Mouse (Mus musculus) midbrain, embryonic 15.5 days (tissue): ENCODE results near the gene Olfm1. TPM values are rescaled to one million over a fixed set of nuclear protein-coding genes. Genes with fewer than 3 reads are reported as not detected.

ENCODE experiments used
- ATAC-seq: fragments of 200-750 bp; cut with Nextera tagmentation; replicated peaks from 2 replicates; pipeline ENCODE4 v1.8.0; 2017; ENCODE audit warnings: moderate TSS enrichment
- H3K27ac ChIP-seq: fragments of 300-500 bp; sonication (generic); 2 replicates; pipeline ENCODE4 v1.5.1; 2015; ENCODE audit warnings: mild to moderate bottlenecking, inconsistent platforms
- H3K27me3 ChIP-seq: fragments of 300-500 bp; sonication (generic); replicated peaks from 2 replicates; pipeline ENCODE4 v1.6.1; 2015; ENCODE audit warnings: inconsistent platforms
- H3K36me3 ChIP-seq: fragments of 300-500 bp; sonication (generic); replicated peaks from 2 replicates; pipeline ENCODE4 v1.6.1; 2015; ENCODE audit warnings: inconsistent platforms
- H3K4me1 ChIP-seq: fragments of 300-500 bp; sonication (generic); 2 replicates; pipeline ENCODE4 v1.6.1; 2015; ENCODE audit warnings: inconsistent platforms
- H3K4me2 ChIP-seq: fragments of 300-500 bp; sonication (generic); 2 replicates; pipeline ENCODE4 v1.6.1; 2015; ENCODE audit warnings: inconsistent platforms, mild to moderate bottlenecking, moderate library complexity
- H3K4me3 ChIP-seq: fragments of 300-500 bp; sonication (generic); 2 replicates; pipeline ENCODE4 v1.5.1; 2015; ENCODE audit warnings: mild to moderate bottlenecking, inconsistent platforms
- H3K9ac ChIP-seq: fragments of 300-500 bp; sonication (generic); 2 replicates; pipeline ENCODE4 v1.6.1; 2015; ENCODE audit warnings: mild to moderate bottlenecking, inconsistent platforms
- H3K9me3 ChIP-seq: fragments of 300-500 bp; sonication (generic); 2 replicates; pipeline ENCODE4 v1.6.1; 2016; ENCODE audit warnings: inconsistent platforms
- WGBS: fragments of 180-500 bp; shearing (Covaris S2); methylation state at CpG from one replicate; pipeline ENCODE4 v1.1.7; 2015; ENCODE audit warnings: mixed read lengths; 5-methylcytosine and 5-hydroxymethylcytosine counted together
- polyA plus RNA-seq: library from polyadenylated mRNA; unstranded; fragments of >200 nt; fragmentation: Nextera tagmentation; extraction: Ambion mirVana; gene quantifications from 2 replicates; pipeline ENCODE4 v1.2.1, GENCODE M21; 2015

Gene Olfm1
- polyA plus RNA-seq, 1 experiment from 2014 or later = 322 TPM

DNA sequence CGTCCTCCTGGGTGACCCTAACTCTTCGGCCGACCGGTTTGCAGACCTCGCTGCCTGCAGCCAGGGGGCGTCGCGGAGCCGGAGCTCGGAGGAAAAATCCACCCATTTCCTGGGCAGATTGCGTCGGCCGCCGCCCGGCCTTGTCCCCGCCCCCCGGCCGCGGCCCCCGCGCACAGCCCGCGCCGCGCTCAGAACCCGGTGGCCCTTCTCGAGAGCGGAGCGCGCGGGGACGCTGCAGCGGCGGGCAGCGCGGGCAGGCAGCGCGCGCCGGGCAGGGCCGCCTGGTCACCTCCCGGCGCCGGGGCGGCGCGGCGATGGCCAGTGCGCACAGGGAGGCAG is 12.6 kb downstream of the Olfm1 start:
- peak overlapping the region; percentile 72 for H3K27ac ChIP-seq
- no peaks in the 10 kb centered on the region for H3K27me3 ChIP-seq
- H3K4me3 ChIP-seq = peak overlapping the region; percentile 57
- peak; percentile 72 for ATAC-seq
- peak overlapping the region; percentile 95 for H3K4me2 ChIP-seq
- H3K4me1 ChIP-seq = peaks cover 56% of the 10 kb centered on the region
- H3K9me3 ChIP-seq = no peaks in the 10 kb centered on the region
- no peaks in the 10 kb centered on the region for H3K36me3 ChIP-seq
- under 1% methylated on average over 43 of the region's 49 CpGs for whole genome bisulfite sequencing
- peak overlapping the region; percentile 84 for H3K9ac ChIP-seq

DNA sequence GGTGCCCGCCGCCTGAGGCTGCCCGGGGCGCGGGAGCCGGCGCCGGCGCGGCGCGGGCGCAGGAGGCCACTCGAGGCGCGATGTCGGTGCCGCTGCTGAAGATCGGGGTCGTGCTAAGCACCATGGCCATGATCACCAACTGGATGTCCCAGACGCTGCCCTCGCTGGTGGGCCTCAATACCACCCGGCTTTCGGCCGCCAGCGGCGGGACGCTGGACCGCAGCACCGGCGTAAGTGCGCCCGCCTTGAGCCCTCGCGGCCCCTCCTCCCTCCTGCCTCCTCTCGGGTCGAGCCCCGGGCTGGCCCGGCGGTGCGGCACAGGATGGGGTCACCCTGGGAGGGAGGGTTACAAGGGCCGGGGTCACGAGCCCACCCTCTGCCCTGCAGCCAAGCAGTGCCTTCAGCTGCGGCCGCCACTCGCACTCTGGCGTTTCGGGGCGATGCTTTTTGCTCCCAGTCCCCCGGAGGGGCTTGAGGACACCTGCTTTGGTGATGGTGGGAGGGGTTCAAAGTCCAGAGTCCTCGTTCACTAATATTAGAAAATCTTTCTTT is 13.2 kb downstream of the Olfm1 start:
- peak; percentile 12; the same call in 1 of the 2 replicates for ATAC-seq
- Histone ChIP-seq H3K4me2 (peak overlapping the region; percentile 95), H3K4me3 (peak overlapping the region; percentile 57), H3K36me3 (no peaks in the 10 kb centered on the region), H3K27me3 (no peaks in the 10 kb centered on the region), H3K9ac (peak overlapping the region; percentile 84), H3K27ac (peak overlapping the region; percentile 72), H3K9me3 (no peaks in the 10 kb centered on the region), H3K4me1 (peaks cover 61% of the 10 kb centered on the region)
- under 1% methylated on average over 46 of the region's 51 CpGs for WGBS

DNA sequence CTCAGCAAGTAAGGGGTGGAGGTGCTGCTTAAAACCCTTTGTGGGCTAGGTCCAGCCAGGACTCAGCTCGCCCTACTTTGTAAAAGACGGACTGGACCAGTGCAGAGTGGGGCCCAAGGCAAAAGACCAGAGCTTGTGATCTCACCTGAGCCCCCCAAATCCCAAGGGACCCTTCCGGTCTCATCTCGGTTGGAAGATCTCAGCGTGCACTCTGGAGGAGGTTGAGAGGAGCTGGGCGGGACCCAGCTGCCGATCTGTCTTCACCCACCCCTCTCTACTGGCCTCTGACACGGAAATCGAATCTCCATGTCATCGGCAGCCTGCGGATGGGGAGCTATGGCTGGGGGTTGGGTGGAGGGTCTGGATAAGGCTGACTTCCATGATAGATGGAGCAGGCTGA is 13.7 kb downstream of the Olfm1 start:
- Histone ChIP-seq H3K9me3 (no peaks in the 10 kb centered on the region), H3K4me1 (peaks cover 67% of the 10 kb centered on the region), H3K9ac (peak overlapping the region; percentile 84), H3K27me3 (no peaks in the 10 kb centered on the region), H3K27ac (no peak overlapping the region), H3K4me2 (peak overlapping the region; percentile 95), H3K36me3 (no peaks in the 10 kb centered on the region), H3K4me3 (peak overlapping the region; percentile 57)
- no peak for ATAC-seq
- WGBS = 19% methylated on average over 11 of the region's 11 CpGs

DNA sequence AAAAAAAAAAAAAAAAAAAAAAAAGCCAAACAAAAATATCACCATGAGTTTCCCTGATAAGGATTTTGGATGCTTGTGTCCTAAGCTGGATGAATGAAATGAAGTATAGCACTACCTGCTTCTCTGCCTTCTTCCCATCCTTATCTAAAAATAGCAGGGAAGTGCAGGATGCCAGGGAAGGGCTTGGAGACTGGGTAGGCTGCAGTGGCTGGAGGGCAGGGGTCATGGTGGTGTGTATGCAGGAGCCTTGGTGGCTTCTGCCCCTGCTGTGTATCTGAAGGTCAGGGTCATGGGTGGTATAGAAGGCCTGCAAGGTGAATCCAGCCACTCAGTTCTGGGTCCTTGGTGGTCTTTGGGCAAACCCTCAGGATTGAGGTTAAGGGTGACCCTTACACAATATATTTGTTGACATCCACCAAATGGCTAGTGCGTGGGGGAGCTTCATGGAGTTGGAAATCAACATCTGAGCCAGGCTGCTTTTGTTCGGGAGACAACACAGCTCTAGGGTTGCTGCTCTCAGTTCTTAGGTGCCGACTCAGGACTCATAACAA is 14.5 kb downstream of the Olfm1 start:
- Histone ChIP-seq H3K36me3 (no peaks in the 10 kb centered on the region), H3K27ac (no peak overlapping the region), H3K4me3 (peak overlapping the region; percentile 57; the same call in 1 of the 2 replicates), H3K27me3 (no peaks in the 10 kb centered on the region), H3K4me2 (peak overlapping the region; percentile 95), H3K9me3 (no peaks in the 10 kb centered on the region), H3K4me1 (peaks cover 75% of the 10 kb centered on the region), H3K9ac (0 out of 2 replicates have a peak overlapping the region, but pooled peaks have one; percentile 7)
- ATAC-seq = no peak
- 69% methylated on average over 3 of the region's 3 CpGs for WGBS

DNA sequence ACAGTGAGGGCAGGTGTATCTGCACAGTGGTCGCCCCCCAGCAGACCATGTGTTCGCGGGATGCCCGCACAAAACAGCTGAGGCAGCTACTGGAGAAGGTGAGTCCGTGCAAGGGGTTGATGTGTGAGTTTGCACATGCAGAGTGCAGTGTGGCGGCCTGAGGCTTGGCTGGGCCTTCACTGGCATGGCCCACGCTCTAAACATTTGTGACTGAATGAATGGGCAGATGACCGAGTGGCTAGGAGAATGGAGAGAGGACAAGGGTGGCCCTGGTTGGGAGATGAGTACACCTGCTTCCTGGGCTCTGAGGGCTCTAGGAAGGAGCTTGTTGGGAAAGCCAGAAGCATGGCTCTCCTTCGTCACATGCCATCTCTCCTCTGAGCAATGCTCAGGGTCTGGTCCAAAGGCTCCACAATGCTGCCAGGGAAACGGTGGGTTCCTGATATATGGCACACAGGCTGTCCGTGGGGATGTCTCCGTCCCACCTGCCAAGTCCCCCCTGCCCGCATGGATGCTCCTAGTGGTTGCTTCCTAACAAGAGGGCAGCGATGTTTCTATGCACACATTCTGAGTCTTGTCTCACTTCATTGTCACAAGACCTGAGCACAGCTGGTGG is 15.4 kb downstream of the Olfm1 start:
- 86% methylated on average over 14 of the region's 14 CpGs for WGBS
- no peak overlapping the region for H3K27ac ChIP-seq
- peaks cover 84% of the 10 kb centered on the region for H3K4me1 ChIP-seq
- peak overlapping the region; percentile 95; the same call in 1 of the 2 replicates for H3K4me2 ChIP-seq
- no peak overlapping the region for H3K4me3 ChIP-seq
- no peaks in the 10 kb centered on the region for H3K9me3 ChIP-seq
- H3K27me3 ChIP-seq = no peaks in the 10 kb centered on the region
- no peak overlapping the region for H3K9ac ChIP-seq
- H3K36me3 ChIP-seq = no peaks in the 10 kb centered on the region
- ATAC-seq = no peak

DNA sequence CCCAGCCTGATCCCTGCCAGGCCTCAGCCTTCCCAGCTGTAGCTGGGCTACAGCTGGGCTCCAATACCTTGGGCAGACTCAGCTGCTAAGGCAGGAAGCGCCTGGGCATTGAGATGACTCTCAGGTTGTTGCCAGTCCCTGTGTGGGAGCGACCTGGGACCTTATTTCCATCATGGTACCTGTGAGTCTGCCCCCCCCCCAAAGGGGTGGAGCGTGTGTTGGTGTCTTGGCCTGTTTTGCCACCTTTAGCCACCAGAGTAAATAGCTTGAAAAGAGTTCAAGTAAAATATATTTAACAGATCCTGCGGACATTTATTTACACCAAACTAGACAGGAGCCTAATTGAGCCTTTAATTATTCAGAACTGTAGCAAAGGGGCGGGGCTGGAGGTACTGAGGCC is 16.4 kb downstream of the Olfm1 start:
- Histone ChIP-seq H3K27ac (no peak overlapping the region), H3K4me1 (peaks cover 84% of the 10 kb centered on the region), H3K27me3 (no peaks in the 10 kb centered on the region), H3K4me3 (no peak overlapping the region), H3K36me3 (0 out of 2 replicates have a peak, but pooled peaks cover under 1% of the 10 kb centered on the region), H3K9ac (no peak overlapping the region), H3K9me3 (no peaks in the 10 kb centered on the region), H3K4me2 (no peak overlapping the region)
- WGBS = 87% methylated on average over 5 of the region's 5 CpGs
- no peak for ATAC-seq

DNA sequence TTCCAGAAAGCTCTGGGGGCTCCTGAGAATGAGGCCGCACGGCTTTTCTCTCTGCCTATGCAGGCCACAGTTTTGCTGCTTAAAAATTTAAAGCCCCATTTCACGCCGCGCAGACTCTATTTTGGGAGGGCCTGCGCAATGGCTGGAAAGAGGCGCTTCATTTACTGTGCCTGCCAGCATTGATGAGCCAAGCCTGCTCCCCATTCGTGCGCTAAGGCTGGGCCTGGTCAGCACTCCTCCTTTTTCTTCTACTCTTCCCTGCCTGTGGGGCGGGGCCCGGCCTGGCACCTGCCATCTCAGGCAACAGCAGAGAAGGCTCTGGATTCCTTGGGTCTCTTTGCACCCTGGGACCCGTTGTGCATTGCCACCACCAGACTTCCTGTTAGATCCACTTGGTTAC is 16.9 kb downstream of the Olfm1 start:
- 0 out of 2 replicates have a peak, but pooled peaks cover 4% of the 10 kb centered on the region for H3K36me3 ChIP-seq
- ATAC-seq = no peak
- no peaks in the 10 kb centered on the region for H3K9me3 ChIP-seq
- H3K4me2 ChIP-seq = no peak overlapping the region
- peaks cover 80% of the 10 kb centered on the region for H3K4me1 ChIP-seq
- no peaks in the 10 kb centered on the region for H3K27me3 ChIP-seq
- H3K9ac ChIP-seq = no peak overlapping the region
- 56% methylated on average over 12 of the region's 12 CpGs for WGBS
- H3K4me3 ChIP-seq = no peak overlapping the region
- no peak overlapping the region for H3K27ac ChIP-seq

DNA sequence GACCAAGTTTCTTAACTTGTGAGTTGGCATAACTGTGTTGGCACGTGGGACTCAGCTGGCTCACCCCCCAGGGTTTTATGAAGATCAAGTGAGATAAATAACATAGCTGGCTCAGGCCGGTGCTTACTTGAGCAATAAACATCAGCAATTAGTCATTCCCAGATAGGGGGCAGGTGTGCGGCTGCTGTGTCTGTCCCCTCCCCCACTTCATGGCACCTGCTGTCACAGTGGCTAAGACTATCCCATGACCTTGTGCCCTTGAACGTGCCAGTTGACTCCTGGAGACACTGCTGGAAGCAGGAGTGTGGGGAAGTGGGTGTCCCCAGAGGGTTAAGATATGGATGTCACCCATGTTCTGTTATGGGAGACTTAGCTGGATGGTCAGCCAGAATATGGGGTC is 17.5 kb downstream of the Olfm1 start:
- no peak overlapping the region for H3K27ac ChIP-seq
- no peak overlapping the region for H3K9ac ChIP-seq
- ATAC-seq = no peak
- peaks cover 74% of the 10 kb centered on the region for H3K4me1 ChIP-seq
- 62% methylated on average over 4 of the region's 4 CpGs for WGBS
- H3K4me3 ChIP-seq = no peak overlapping the region
- H3K27me3 ChIP-seq = no peaks in the 10 kb centered on the region
- no peak overlapping the region for H3K4me2 ChIP-seq
- H3K9me3 ChIP-seq = no peaks in the 10 kb centered on the region
- peaks cover 7% of the 10 kb centered on the region; the same call in 1 of the 2 replicates for H3K36me3 ChIP-seq

DNA sequence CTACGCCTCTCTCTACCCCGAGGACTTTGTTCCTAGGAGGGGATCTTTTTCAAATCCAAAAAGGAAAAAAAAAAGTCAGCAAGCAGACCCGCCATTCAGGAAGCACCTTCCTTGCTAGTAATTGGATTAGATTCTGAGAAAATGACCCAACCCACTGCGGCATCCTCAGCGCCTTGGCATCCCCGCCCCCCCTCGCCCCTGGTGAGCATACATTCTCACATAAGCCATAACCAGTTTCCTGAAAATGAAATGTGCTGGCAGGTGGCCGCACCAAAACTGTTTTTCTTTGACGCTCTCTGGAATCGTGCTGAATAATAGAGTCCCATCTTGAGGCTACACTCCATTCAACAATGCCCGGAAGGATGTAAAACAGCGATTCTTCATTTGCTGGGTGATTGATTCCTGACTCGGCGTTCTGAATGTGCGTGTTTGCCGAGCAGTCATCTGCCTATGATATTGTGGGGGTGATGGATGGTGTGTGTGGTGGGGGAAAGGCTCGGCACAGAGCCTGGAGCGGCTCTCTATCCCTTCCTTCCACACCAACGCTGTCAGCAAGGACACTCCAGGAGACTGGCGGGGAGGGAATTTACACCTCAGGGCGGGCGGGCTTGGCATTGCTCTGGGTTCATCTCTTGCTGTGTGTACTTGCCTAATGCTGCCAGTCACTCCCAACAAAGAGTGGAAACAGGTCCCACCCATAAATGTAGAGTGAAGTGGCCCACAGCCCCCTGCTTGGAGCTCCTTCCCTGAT is 18.9 kb downstream of the Olfm1 start:
- no peak for ATAC-seq
- Histone ChIP-seq H3K27ac (peak overlapping the region; percentile 35; the same call in 1 of the 2 replicates), H3K4me1 (peaks cover 63% of the 10 kb centered on the region)

DNA sequence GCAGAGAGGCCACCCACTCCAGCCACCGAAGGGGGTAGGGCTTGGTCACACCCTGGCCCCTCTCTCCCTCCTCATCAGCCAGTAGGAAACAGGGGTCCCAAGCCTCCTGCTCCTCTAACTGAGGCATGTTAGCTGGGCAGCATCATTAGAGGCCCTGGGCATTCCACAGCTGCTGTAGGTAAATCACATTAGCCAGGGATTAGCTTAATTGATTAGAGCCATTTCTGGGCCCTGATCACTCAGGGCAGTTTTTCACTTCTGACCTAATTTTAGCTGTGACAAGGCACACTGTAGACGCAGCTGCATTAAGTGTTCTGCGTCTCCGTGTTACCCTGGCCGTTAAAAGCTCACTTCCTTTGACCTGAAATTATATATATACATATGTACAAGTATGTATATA is 20.1 kb downstream of the Olfm1 start:
- no peak for ATAC-seq
- 0 out of 2 replicates have a peak overlapping the region, but pooled peaks have one; percentile 10 for H3K27ac ChIP-seq
- H3K4me2 ChIP-seq = no peak overlapping the region
- H3K9ac ChIP-seq = no peak overlapping the region
- no peaks in the 10 kb centered on the region for H3K9me3 ChIP-seq
- peaks cover 7% of the 10 kb centered on the region; the same call in 1 of the 2 replicates for H3K36me3 ChIP-seq
- 32% methylated on average over 5 of the region's 5 CpGs for WGBS
- H3K4me3 ChIP-seq = no peak overlapping the region
- H3K4me1 ChIP-seq = peaks cover 51% of the 10 kb centered on the region
- no peaks in the 10 kb centered on the region for H3K27me3 ChIP-seq

More for the DNA sequence above, 18.9 kb downstream of the Olfm1 start:
- Histone ChIP-seq H3K36me3 (peaks cover 7% of the 10 kb centered on the region; the same call in 1 of the 2 replicates), H3K27me3 (no peaks in the 10 kb centered on the region), H3K4me2 (peak overlapping the region; percentile 7; the same call in 1 of the 2 replicates), H3K9me3 (no peaks in the 10 kb centered on the region), H3K9ac (no peak overlapping the region), H3K4me3 (no peak overlapping the region)
- WGBS = 37% methylated on average over 22 of the region's 22 CpGs

DNA sequence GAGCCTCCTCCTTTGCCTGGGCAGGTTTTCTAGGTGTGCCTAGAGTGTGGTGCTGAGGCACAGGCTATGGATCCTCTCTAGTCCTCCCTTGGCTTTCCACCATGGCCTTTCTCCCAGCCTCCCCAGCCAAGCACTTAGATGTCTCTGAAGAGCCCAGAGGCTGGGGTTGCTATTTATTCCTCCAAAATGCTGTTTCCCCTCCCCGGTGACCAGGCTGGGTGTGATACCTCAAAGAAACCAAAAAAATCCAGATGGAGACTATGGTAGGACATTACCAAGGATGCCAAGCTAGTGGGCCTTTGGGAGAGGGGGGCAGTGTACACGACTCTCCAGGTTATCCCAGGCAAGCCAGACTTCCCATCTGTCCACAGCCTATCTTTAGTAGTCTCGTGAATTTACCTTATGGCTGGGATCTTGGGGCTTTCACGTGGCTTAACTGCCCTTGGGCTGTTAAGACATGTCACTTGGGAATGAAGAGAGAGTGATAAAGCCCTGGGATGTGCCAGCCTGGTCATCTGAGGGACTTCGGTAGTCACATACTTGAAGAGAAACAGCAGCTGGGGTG is 23.5 kb downstream of the Olfm1 start:
- no peak overlapping the region for H3K27ac ChIP-seq
- H3K36me3 ChIP-seq = peaks cover 7% of the 10 kb centered on the region; the same call in 1 of the 2 replicates
- no peak overlapping the region for H3K4me2 ChIP-seq
- H3K27me3 ChIP-seq = no peaks in the 10 kb centered on the region
- 82% methylated on average over 5 of the region's 5 CpGs for WGBS
- no peak overlapping the region for H3K4me3 ChIP-seq
- H3K4me1 ChIP-seq = peaks cover 20% of the 10 kb centered on the region
- H3K9me3 ChIP-seq = no peaks in the 10 kb centered on the region
- no peak for ATAC-seq
- H3K9ac ChIP-seq = no peak overlapping the region

DNA sequence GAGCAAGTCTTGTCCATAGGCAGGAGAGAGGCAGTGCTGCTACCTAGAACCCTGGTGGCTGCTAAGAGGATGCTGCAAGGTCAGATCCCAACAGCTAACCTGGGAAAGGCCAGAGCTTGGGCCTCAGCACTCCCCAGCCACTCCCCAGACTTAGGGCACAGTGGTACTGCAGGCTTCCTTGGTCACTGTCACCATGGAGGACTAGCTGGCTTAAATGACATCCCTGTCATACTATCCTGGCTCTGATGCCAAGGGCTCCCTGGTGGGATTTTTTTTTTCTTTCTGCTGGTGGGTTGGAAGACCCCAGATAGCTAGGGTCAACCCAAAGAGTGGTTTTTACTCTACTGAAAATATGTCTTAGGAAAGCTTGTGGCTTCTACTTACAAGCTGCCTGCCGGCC is 25.0 kb downstream of the Olfm1 start:
- WGBS = 87% methylated on average over 1 of the region's 1 CpGs
- Histone ChIP-seq H3K4me2 (no peak overlapping the region), H3K27me3 (no peaks in the 10 kb centered on the region), H3K9ac (no peak overlapping the region), H3K4me1 (peaks cover 10% of the 10 kb centered on the region), H3K9me3 (no peaks in the 10 kb centered on the region), H3K36me3 (peaks cover 7% of the 10 kb centered on the region; the same call in 1 of the 2 replicates), H3K4me3 (no peak overlapping the region), H3K27ac (no peak overlapping the region)
- ATAC-seq = no peak
